Comparison of ENCODE assay signal across 7 mouse cellular contexts in the genomic region with DNA sequence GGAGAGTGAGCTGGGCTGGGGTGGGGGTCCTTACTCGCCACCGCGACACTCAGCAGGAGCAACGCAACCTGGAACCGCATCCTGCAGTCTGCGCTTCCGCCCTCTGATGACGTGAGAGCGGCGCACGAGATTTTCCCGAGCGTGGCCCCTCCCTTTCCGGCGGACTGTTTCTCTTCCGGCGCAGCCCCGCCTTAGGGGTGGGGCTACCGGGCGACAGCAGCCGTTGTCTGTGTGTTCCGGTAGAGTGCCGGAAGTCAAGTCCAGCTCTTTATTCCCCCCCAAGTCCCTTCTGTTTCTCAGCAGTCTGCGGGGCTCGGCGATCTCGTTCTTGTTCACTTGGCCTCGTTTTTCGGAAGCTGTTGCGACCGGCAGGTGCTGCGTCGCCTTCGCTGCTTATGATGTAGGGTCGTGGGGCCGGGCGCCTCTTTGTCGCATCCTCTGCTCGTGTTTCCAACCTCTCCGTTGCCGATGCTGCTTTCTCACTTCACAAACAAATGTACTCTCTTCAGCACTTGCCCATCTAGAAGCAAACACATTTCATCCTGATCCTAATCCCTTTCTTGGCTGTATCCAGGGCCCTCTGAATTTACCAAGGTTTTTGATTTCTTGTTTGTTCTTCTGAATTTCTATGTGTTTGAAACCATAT. TPM values are rescaled to one million over a fixed set of nuclear protein-coding genes. Genes with fewer than 3 reads are reported as not detected.
DNase-seq lines count a peak whose midpoint lies in the region; ATAC-seq and TF ChIP-seq lines count a peak whose summit lies in the region.

A gene (minus strand): TSS at position 358 of the 646 bp plus-strand sequence.

- peak; percentile 90 for DNase-seq in adrenal gland, adult 8-10 months
- DNase-seq in embryo, embryonic 9.5 days (ENCODE audit: extremely low spot score) = peak; percentile 91
- no peak for DNase-seq in gonadal fat pad, adult 2 months (ENCODE audit: low read depth)
- peak; percentile 93 for DNase-seq in left cerebral cortex, postnatal 4 days

- no peaks in the 10 kb centered on the region for H3K27me3 ChIP-seq in intestine, postnatal 0 days (replicated peaks; ENCODE audit: control insufficient read depth, insufficient read depth, low read length)
- no peaks in the 10 kb centered on the region for H3K27me3 ChIP-seq in midbrain, embryonic 12.5 days
- H3K27me3 ChIP-seq in small intestine, adult 2 months (ENCODE audit: control insufficient read depth, insufficient read depth, low read length) = no peaks in the 10 kb centered on the region

- peak; percentile 91 for TF ChIP-seq POLR2A in small intestine, adult 2 months (IDR thresholded peaks at IDR 0.05; ENCODE audit: low read depth, low read length)

- H3K4me1 ChIP-seq in intestine, postnatal 0 days (replicated peaks; ENCODE audit: control insufficient read depth, insufficient read depth, low read length) = no peaks in the 10 kb centered on the region
- peaks cover 34% of the 10 kb centered on the region for H3K4me1 ChIP-seq in midbrain, embryonic 12.5 days
- peaks cover 7% of the 10 kb centered on the region for H3K4me1 ChIP-seq in small intestine, adult 2 months (ENCODE audit: control insufficient read depth, insufficient read depth, insufficient read length, low read length)

- H3K36me3 ChIP-seq in intestine, postnatal 0 days (ENCODE audit: control insufficient read depth, insufficient read depth) = peaks cover 16% of the 10 kb centered on the region; the same call in 1 of the 2 replicates
- peaks cover 15% of the 10 kb centered on the region for H3K36me3 ChIP-seq in midbrain, embryonic 12.5 days
- peaks cover 15% of the 10 kb centered on the region for H3K36me3 ChIP-seq in small intestine, adult 2 months (ENCODE audit: control insufficient read depth, insufficient read depth, low read length)

- intact Hi-C loops in left cerebral cortex, postnatal 4 days (cut with DNase I) = no loop called here

- no peaks in the 10 kb centered on the region for H3K9me3 ChIP-seq in intestine, postnatal 0 days (ENCODE audit: control insufficient read depth)
- H3K9me3 ChIP-seq in midbrain, embryonic 12.5 days = no peaks in the 10 kb centered on the region

- peak within 1 kb of the TSS; percentile 70 for H3K9ac ChIP-seq in intestine, postnatal 0 days (ENCODE audit: low read depth, low read length)
- H3K9ac ChIP-seq in midbrain, embryonic 12.5 days (replicated peaks) = peak within 1 kb of the TSS; percentile 77

- 0 out of 2 replicates have a peak, but pooled peaks have one; percentile 9 for TF ChIP-seq CTCF in intestine, postnatal 0 days (IDR thresholded peaks at IDR 0.05; ENCODE audit: low read depth)
- no peak for TF ChIP-seq CTCF in small intestine, adult 2 months (IDR thresholded peaks at IDR 0.05; ENCODE audit: extremely low read depth, insufficient read length, insufficient replicate concordance, low read depth, low read length)

- peak within 1 kb of the TSS; percentile 73 for H3K4me3 ChIP-seq in intestine, postnatal 0 days (ENCODE audit: low read depth, low read length)
- H3K4me3 ChIP-seq in midbrain, embryonic 12.5 days = peak within 1 kb of the TSS; percentile 71
- peak within 1 kb of the TSS; percentile 96 for H3K4me3 ChIP-seq in small intestine, adult 2 months (ENCODE audit: low read depth, low read length)

- peak within 1 kb of the TSS; percentile 93 for H3K27ac ChIP-seq in intestine, postnatal 0 days (ENCODE audit: low read depth, low read length)
- peak within 1 kb of the TSS; percentile 94 for H3K27ac ChIP-seq in midbrain, embryonic 12.5 days (replicated peaks)
- peak within 1 kb of the TSS; percentile 97 for H3K27ac ChIP-seq in small intestine, adult 2 months (ENCODE audit: insufficient read depth, low read depth, low read length)

- 0% methylated on average over 38 of the region's 41 CpGs for WGBS in intestine, postnatal 0 days
- under 1% methylated on average over 41 of the region's 41 CpGs for WGBS in midbrain, embryonic 12.5 days
- 0% methylated on average over 41 of the region's 41 CpGs for WGBS in small intestine, adult 2 months

- peak within 1 kb of the TSS; percentile 71 for H3K4me2 ChIP-seq in intestine, postnatal 0 days (replicated peaks; ENCODE audit: low read depth)
- H3K4me2 ChIP-seq in midbrain, embryonic 12.5 days (replicated peaks) = peak within 1 kb of the TSS; percentile 93

- peak; percentile 86 for ATAC-seq in intestine, postnatal 0 days
- ATAC-seq in midbrain, embryonic 12.5 days (ENCODE audit: low FRiP score, low read depth) = peak; percentile 98

RNA-seq across cellular contexts. Expression of the gene that starts here (rescaled TPM):
- 100 to 1,000 TPM; 238 to 271 (median 258) TPM for total RNA-seq in adrenal gland, adult 8-10 months (2022)
- polyA plus RNA-seq in gonadal fat pad, adult 2 months (2012; rRNA removed) = 66.5 and 75.6 TPM in 2 replicates
- polyA plus RNA-seq in intestine, postnatal 0 days (2015; fragmentation: Nextera tagmentation; extraction: Ambion mirVana) = 133 and 136 TPM in 2 replicates
- 10 to 100 TPM; 29.7 to 30.3 TPM for total RNA-seq in left cerebral cortex, postnatal 4 days (2021)
- 38.6 and 39.2 TPM in 2 replicates for polyA plus RNA-seq in midbrain, embryonic 12.5 days (2016; fragmentation: Nextera tagmentation; extraction: Ambion mirVana)
- polyA plus RNA-seq in small intestine, adult 2 months (2012; rRNA removed) = 13.4 and 24.1 TPM in 2 replicates

Comparison
In these comparisons a context has a peak if more than half of its experiments do, and no peak if none do; other contexts are left out.
1. RNA of the gene that starts here (total RNA-seq): 238 to 271 TPM in adrenal gland, adult 8-10 months; 29.7 to 30.3 TPM in left cerebral cortex, postnatal 4 days; every median in the first group is over 4 times any median in the second.
2. Peak in every context shown above with its lines, with median percentiles within 50 percentile points of each other: H3K27ac ChIP-seq and H3K4me3 ChIP-seq.